Mouse (Mus musculus) B cell, adult 2 months (primary cell): ENCODE measurements at regions not wholly inside any gene's neighbourhood (a gene's known extent, or its start where the extent isn't known, plus 50 kb on each side); places are given as distances from the start of the nearest gene placed in this dataset.

Experiments
- DNase-seq, 2 experiments: peaks; one replicate each; pipeline ENCODE4 v3.0.0; 2022

DNA sequence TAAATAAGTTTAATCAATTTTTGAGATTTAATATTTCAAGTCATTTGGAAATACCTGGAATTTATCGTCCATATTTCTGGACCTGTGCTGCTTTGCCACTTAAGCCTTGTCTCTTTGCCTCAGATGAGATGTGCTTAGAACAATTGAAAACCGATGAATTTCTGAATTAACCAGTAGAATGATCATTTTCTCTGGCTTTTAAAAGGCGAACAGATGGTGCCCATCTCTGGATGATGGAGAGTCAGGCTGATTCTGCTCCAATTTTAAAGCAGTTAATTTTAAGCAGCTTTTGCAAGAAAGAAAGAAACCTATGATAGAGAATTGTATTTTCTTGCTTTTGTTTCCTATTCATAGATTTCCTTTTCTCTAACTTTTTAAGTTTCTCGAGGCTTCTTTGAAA, 767.7 kb downstream of the Hace1 start:
- no peak for DNase-seq

DNA sequence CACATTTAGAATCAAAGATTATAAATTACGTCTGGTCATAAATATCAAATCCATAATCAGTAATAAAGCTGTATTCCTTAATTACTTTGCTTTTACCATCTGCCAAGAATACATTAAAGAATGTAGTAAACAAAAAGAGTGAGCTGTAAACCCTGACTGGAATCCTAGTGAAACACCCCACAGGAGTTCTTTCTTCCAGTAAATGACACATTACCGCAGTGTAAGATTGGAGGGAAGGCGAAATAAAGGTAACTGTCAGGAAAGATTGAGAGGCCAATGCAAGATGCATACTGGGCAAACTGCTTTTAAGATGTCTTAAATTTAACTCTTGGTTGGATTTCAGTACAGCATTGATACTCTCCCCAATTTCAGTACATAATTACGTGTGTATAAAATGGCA, 772.0 kb downstream of the Hace1 start:
- no peak for DNase-seq

DNA sequence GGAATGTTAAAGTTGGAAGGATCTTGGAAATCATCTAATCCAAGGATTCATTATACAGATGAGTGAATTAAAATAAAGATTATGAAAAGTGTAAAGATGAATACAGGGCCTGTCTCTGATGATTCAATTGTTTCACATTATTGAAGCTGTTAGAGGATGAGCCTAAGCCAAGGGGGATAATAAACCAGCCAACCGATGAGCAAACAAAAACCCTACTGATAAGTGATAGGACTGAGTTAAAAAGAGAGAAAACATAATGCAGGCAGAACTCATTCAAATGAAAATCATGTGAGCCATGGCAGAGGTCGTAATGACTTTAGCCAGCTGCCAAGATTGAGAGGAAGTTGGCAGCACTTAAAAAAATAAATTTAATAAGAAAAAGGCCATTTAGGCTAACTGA, 772.6 kb downstream of the Hace1 start:
- no peak for DNase-seq

DNA sequence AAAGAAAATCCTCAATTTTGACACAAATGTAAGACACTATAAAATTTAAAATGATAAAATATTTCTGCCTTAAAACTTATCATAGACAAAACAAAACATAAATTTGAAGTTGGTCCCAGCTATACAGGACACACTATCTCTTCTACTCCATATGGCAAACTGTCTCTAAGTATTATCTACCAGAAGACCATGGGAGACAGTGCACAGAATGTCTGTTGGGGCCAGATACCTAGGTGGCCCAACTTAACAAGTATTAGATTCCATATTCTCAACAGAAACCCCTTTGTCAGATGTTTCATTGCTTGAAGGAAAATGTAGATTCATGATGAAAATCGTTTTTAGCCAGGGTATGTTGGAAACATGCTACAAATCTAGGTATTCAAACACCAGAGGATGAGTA, 779.1 kb downstream of the Hace1 start:
- DNase-seq: no peak

DNA sequence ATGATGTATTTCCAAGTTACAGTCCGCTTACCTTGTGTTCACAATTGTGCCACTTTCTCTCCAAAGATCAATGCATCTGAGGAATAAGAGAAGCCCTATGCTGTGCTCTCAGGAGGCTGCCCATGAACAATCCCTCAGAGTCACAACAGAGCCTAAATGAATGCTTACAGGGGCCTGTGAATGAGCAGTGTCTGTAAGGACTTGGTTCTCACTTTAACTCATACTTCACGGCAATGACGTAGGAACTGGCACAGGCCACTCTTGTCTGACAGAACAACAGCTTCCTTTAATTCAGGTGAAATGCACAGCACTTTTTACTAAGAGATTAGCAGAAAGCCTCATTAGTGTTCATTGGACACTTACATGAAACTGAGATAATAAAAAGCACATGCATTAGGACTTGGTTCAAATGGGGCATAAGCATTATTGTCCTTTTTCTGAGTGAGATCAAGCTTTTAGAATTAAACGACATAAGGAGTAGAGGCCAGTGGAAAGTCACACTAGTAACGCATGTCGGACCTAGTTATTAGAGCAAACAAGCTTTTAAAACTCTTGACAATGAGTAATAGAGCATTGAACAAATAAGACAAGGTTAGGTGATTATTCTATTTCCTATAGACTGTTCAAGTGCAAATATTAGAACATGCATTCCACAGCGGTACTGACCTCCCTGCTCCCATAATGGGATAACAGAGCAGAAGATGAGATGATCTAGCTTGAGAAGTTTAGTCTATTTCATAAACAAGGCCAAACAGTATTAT, 796.3 kb downstream of the Hace1 start:
- DNase-seq: no peak

DNA sequence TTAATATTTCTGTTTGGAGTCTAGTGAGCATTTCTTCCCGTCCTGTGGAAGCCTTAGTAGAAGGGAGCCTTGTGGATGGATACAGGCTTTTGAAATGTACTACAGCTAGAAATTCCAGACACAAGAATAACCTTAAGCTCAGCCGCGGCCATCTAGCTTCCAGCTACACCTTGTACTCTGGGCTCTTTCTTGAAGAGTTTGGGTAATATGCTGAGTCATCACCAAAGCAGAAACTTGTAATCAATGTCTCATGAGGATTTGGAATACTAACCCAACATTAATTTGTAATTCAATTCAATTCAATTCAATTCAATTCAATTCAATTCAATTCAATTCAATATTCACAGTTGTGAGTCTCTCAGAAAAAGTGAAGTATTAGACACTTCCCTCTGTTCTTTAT, 797.0 kb downstream of the Hace1 start:
- DNase-seq: no peak

DNA sequence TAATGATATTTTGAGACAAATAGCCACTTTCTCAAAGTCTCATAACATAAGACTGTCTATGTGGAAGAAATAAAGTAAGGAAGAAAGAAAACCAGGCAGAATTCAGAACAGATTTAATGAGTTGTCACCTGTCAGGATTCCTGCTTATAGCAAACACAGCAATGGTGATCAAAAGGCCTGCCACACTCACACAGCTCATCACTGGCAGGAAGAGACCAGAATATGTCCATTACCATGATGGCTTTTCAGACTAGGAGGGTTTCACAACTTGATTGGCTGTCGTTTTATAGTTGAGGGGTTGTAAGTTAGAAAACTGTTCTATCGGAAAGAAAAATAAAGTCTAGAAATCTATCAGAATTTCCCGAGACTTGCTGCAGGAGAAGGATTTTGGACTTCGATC, 819.5 kb downstream of the Hace1 start:
- DNase-seq: no peak

DNA sequence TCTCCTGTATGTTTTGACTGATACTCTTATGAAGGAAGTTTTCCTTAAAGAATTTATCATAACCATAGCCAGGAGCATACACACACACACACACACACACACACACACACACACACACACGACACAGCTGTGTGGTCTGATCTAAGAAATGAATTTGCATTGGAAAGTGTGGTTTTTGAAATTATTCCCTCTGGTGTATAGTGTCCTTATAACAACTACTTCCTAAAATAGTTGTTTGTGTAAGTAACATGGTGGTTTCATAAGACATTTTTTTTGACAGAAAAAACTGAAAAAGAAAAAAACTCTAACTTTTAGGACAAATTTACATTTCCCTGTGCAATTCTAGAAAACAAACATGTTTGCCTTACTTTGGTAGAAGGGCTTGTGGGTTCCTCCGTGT, 826.3 kb downstream of the Hace1 start:
- no peak for DNase-seq
